Mouse (Mus musculus) lung, adult 2 months (tissue): Measurements from ENCODE around the gene Prm1.

Source experiments
- CTCF ChIP-seq: fragments of 200-500 bp; IDR thresholded peaks from 2 replicates; pipeline ENCODE4 v1.5.1; 2011; ENCODE audit warnings: mild to moderate bottlenecking, low read length, control low read depth; ENCODE audit not compliant: insufficient read depth
- POLR2A ChIP-seq: fragments of 200-500 bp; IDR thresholded peaks from 2 replicates; pipeline ENCODE4 v1.6.1; 2011; ENCODE audit warnings: low read depth, mild to moderate bottlenecking, control low read depth, low read length, borderline replicate concordance; ENCODE audit errors: extremely low read depth

- no peak for TF ChIP-seq POLR2A
- no peak for TF ChIP-seq CTCF
These were observed 38.1 kb upstream of the Prm1 start for GRCm38 (mm10) chr16:10843486-10844318.
